Mouse (Mus musculus): ENCODE data around the gene Slc10a6.
A peak's percentile ranks its signal among the peaks of the same experiment; 100 is the strongest.

Gene Slc10a6

GRCm38 (mm10) chr5:103629111-103629764, at the start of gene Slc10a6:
TSS of gene Slc10a6 (minus strand) at chr5:103629403.
- DNase-seq (ENCODE audit: low read depth, low spot score) = peak; percentile 21

DNA sequence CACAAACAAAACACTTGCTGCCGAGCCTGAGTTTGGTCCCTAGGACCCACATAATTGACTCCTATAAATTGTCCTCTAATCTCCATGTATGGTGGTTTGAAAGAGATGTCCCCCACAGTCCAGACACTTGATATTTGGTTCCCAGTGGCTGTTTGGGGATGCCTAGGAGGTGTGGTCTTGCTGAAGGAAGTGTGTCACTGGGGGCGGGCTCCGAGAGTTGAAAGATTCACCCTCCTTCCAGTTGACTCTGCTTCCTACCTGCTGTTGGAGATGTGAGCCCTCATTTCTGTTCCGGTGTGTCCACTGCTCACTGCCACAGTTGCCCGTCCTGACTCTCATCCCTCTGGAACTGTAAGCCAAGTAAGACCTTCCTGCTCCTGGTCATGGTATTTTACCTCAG, 49.8 kb upstream of the Slc10a6 start:
- DNase-seq (ENCODE audit: low read depth, low spot score) = no peak

DNA sequence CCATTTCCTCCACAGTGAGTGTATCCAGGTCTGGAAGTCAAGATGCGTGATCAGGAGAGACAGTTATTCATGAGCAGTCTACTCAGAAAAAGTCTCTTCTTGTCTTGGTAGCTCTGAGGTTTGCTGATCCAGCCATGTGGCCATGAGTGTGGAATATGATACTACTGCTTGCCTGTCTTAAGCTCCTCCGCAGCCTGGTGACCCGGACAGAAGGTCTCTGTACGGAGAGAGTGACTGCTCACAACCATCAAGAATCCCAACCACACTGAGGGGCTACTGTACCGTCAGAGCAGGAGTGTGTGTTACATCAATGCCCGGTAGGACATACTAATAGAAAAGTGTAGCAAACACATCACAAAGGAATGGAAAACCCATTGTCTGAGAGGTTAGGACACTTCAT, 48.7 kb upstream of the Slc10a6 start:
- DNase-seq (ENCODE audit: low read depth, low spot score) = no peak

- DNase-seq (ENCODE audit: low read depth, low spot score) = no peak
These were observed 47.2 kb upstream of the Slc10a6 start for GRCm38 (mm10) chr5:103676289-103676881.

GRCm38 (mm10) chr5:103674482-103674881, 45.3 kb upstream of the Slc10a6 start:
- peak; percentile 54 for DNase-seq (ENCODE audit: low read depth, low spot score)

GRCm38 (mm10) chr5:103673611-103674010, 44.4 kb upstream of the Slc10a6 start:
- no peak for DNase-seq (ENCODE audit: low read depth, low spot score)

- no peak for DNase-seq (ENCODE audit: low read depth, low spot score)
These were observed 42.7 kb upstream of the Slc10a6 start for GRCm38 (mm10) chr5:103671858-103672257.

GRCm38 (mm10) chr5:103665876-103666275, 36.7 kb upstream of the Slc10a6 start:
- no peak for DNase-seq (ENCODE audit: low read depth, low spot score)

DNA sequence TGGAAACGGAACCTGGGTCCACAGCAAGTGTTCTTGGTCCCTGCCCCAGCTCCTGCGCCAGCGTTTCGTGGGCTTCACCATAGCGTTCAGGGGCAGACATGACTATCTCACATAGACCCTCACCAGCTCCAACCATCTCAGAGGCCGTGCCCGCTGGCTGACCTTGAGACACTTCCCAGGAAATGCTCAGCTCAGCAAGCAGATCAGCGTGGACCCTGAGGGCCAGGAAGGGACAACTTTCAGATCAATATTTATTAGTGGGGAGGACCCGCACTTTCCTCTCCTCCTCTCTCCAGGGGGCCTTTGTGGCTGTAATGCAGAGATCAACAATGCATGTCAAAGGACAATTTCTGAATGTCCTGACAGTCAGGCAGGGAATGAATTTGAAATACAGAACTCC, 35.7 kb upstream of the Slc10a6 start:
- DNase-seq (ENCODE audit: low read depth, low spot score) = no peak

DNA sequence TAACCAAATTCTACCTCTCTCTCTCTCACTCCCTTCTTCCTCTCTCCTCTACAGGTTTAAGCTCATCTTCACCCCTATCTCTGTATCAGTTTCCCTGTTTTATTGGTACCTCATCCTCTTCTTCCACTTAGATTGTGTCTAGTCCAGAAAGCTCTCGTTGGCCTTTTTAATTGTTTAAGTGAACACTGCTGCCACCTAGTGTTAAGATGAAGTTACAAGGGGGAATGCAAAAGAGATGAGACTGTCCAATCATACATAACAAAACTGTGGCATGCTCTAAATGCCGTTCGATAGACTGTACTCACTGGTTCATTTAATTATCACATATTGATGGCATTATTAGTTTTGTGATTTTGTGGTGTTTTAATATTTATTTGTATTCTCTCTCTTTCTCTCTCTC, 30.4 kb upstream of the Slc10a6 start:
- DNase-seq (ENCODE audit: low read depth, low spot score) = peak; percentile 73

- DNase-seq (ENCODE audit: low read depth, low spot score) = peak; percentile 37
These were observed 29.7 kb upstream of the Slc10a6 start for GRCm38 (mm10) chr5:103658921-103659320.

GRCm38 (mm10) chr5:103655346-103656118, 26.3 kb upstream of the Slc10a6 start, which contains the start of gene 1700016H13Rik:
TSS of gene 1700016H13Rik (minus strand) at chr5:103656010.
- DNase-seq (ENCODE audit: low read depth, low spot score) = peak; percentile 78

- DNase-seq (ENCODE audit: low read depth, low spot score) = no peak
These were observed 25.6 kb upstream of the Slc10a6 start for GRCm38 (mm10) chr5:103654780-103655179.

GRCm38 (mm10) chr5:103654225-103654624, 25.0 kb upstream of the Slc10a6 start:
- peak; percentile 72 for DNase-seq (ENCODE audit: low read depth, low spot score)

- no peak for DNase-seq (ENCODE audit: low read depth, low spot score)
These were observed 18.1 kb upstream of the Slc10a6 start for GRCm38 (mm10) chr5:103647320-103647719.

DNA sequence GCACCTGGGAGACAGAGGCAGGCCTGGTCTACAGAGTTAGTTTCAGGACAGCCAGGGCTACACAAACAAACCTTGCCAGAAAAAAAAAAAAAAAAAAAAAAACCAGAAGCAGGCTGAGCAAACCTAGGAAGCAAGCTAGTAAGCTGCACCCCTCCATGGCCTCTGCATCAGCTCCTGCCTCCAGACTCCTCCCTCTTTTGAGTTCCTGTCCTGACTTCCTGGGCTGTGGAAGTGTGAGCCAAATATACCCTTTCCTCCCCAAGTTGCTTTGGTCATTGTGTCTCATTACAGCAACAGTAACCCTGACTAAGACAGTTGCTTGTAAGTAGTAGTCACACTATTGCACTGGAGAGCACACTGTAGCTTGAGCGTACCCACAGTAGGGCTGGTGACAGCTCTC, 15.0 kb upstream of the Slc10a6 start:
- no peak for DNase-seq (ENCODE audit: low read depth, low spot score)

DNA sequence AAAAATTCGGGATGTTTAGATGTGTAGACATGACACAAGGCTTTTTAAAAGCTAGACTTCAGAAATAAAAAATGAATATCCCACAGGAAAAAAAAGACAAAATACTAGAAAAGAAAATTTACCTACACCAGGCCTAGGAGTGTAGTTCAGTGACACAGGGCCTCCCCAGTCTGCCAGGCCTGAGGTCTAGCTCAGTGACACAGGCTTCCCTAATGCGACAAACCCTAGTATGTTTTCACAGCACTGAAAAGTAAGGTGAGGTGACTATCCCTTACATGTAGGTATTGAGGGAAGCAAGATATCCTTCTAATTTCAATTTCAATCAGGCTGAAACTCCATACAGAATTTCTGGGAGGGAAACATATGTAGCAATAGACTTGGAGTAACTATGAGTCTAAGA, 8.0 kb upstream of the Slc10a6 start:
- no peak for DNase-seq (ENCODE audit: low read depth, low spot score)

- no peak for DNase-seq (ENCODE audit: low read depth, low spot score)
These were observed 814 bp upstream of the Slc10a6 start for GRCm38 (mm10) chr5:103629854-103630580.

DNA sequence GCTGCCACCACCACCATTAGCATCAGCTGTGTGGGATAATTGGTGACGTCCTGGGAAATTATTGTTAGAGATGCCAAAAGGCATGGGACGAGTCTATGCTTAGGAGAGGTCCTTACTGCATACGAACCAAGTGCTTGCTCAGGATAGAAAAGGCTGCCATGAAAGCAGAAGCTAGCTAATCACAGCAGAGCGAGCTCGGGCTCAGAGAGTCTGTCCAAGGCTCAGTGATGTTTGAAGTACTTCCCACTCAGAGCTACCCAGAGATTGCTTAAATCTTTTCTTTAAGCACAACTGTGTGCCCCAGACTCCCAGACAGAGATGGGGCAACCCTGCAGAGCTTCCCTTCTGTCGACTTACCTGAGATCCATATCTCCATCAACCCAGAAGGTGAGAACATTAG, 704 bp downstream of the Slc10a6 start:
- DNase-seq (ENCODE audit: low read depth, low spot score) = no peak

DNA sequence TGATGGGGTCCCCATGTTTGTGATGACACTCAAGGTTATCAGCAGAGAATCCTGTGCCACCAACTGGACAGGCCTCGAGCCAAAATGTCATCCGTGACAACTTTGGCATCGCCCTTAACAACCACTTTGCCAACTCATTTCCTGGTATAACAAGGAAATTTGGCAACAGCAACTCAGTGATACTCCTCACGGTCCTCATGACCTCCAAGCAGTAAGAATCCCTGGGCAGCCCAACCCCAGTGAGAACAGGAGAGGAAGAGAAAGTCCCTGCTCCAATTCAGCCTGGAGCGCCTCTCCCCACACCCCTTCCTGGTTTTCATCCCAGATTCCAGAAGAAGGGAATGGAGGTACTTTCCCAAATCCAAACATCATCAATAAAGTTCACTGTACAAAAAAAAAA, 4.4 kb downstream of the Slc10a6 start:
- DNase-seq (ENCODE audit: low read depth, low spot score) = no peak

- no peak for DNase-seq (ENCODE audit: low read depth, low spot score)
These were observed 6.9 kb downstream of the Slc10a6 start for GRCm38 (mm10) chr5:103622321-103622720.
